8 mouse cellular contexts compared by ENCODE assay signal in genomic region chr17:14279177-14279965, GRCm38 (mm10). TPM values are rescaled to one million over a fixed set of nuclear protein-coding genes. Genes with fewer than 3 reads are reported as not detected.
A peak's percentile ranks its signal among the peaks of the same experiment; 100 is the strongest.
DNase-seq lines count a peak whose midpoint lies in the region; ATAC-seq and TF ChIP-seq lines count a peak whose summit lies in the region.

Gene Smoc2 (plus strand): TSS chr17:14279506.

- peak; percentile 47 for DNase-seq in ES-CJ7 (ENCODE audit: low read depth, low spot score)
- DNase-seq in adrenal gland, postnatal 10 days, result peak; percentile 46
- peak; percentile 53 for DNase-seq in gastrocnemius, adult 18-20 months (ENCODE audit: low spot score)
- peak; percentile 56 for DNase-seq in hindbrain, embryonic 11.5 days (ENCODE audit: low spot score)
- DNase-seq in liver, result peak; percentile 42
- no peak for DNase-seq in midbrain, postnatal 0 days (ENCODE audit: low spot score)
- no peak for DNase-seq in spleen, adult 12 weeks (ENCODE audit: low spot score)

- no peaks in the 10 kb centered on the region for H3K36me3 ChIP-seq in hindbrain, embryonic 11.5 days (ENCODE audit: control insufficient read depth, insufficient read depth, low read length)
- no peaks in the 10 kb centered on the region for H3K36me3 ChIP-seq in midbrain, postnatal 0 days (ENCODE audit: insufficient read depth, low read length)

- no peak within 1 kb of the TSS for H3K27ac ChIP-seq in hindbrain, embryonic 11.5 days (ENCODE audit: low read depth, low read length)
- no peak within 1 kb of the TSS for H3K27ac ChIP-seq in midbrain, postnatal 0 days (ENCODE audit: low read depth, low read length)

- H3K9ac ChIP-seq in hindbrain, embryonic 11.5 days (ENCODE audit: low read depth, low read length), result peak within 1 kb of the TSS; percentile 11; the same call in 1 of the 2 replicates
- peak within 1 kb of the TSS; percentile 34; the same call in 1 of the 2 replicates for H3K9ac ChIP-seq in midbrain, postnatal 0 days (replicated peaks; ENCODE audit: low read length, poor library complexity, severe bottlenecking)

- H3K4me2 ChIP-seq in hindbrain, embryonic 11.5 days (replicated peaks; ENCODE audit: low read depth, low read length), result peak within 1 kb of the TSS; percentile 93
- H3K4me2 ChIP-seq in midbrain, postnatal 0 days (ENCODE audit: low read depth, low read length, poor library complexity, severe bottlenecking), result peak within 1 kb of the TSS; percentile 96

- 1% methylated on average over 58 of the region's 61 CpGs for WGBS in hindbrain, embryonic 11.5 days
- WGBS in midbrain, postnatal 0 days, result 1% methylated on average over 52 of the region's 61 CpGs

- TF ChIP-seq CTCF in midbrain, postnatal 0 days (IDR thresholded peaks at IDR 0.05), result no peak

- ATAC-seq in hindbrain, embryonic 11.5 days (ENCODE audit: low FRiP score), result peak; percentile 54
- peak; percentile 44 for ATAC-seq in midbrain, postnatal 0 days (ENCODE audit: low FRiP score)
- no peak for ATAC-seq in monocyte, adult 5-6 weeks (replicated peaks; ENCODE audit: insufficient number of reproducible peaks, low FRiP score, low TSS enrichment, poor library complexity, severe bottlenecking)

- H3K27me3 ChIP-seq in hindbrain, embryonic 11.5 days (ENCODE audit: control insufficient read depth, insufficient read depth, low read length), result peaks cover 44% of the 10 kb centered on the region
- H3K27me3 ChIP-seq in midbrain, postnatal 0 days (ENCODE audit: insufficient read depth, low read length), result peaks cover 61% of the 10 kb centered on the region

- peak within 1 kb of the TSS; percentile 49 for H3K4me3 ChIP-seq in hindbrain, embryonic 11.5 days (ENCODE audit: low read depth, low read length)
- H3K4me3 ChIP-seq in midbrain, postnatal 0 days (ENCODE audit: low read depth, low read length), result peak within 1 kb of the TSS; percentile 49

- no peaks in the 10 kb centered on the region for H3K9me3 ChIP-seq in hindbrain, embryonic 11.5 days (ENCODE audit: control insufficient read depth, low read length)
- H3K9me3 ChIP-seq in midbrain, postnatal 0 days (ENCODE audit: low read length), result no peaks in the 10 kb centered on the region

- H3K4me1 ChIP-seq in hindbrain, embryonic 11.5 days (replicated peaks; ENCODE audit: control insufficient read depth, insufficient read depth, low read length), result peaks cover 12% of the 10 kb centered on the region
- H3K4me1 ChIP-seq in midbrain, postnatal 0 days (ENCODE audit: insufficient read depth, low read length), result peaks cover 9% of the 10 kb centered on the region; the same call in 1 of the 2 replicates

RNA-seq across cellular contexts. Expression of gene Smoc2, which starts in this region (rescaled TPM):
- total RNA-seq in adrenal gland, postnatal 10 days (2021), result 10 to 100 TPM; 31.8 to 39.5 TPM
- 10 to 100 TPM; 71.5 to 71.9 TPM for total RNA-seq in gastrocnemius, adult 18-20 months (2021)
- 14.5 and 19.4 TPM in 2 replicates for polyA plus RNA-seq in hindbrain, embryonic 11.5 days (2014; fragmentation: Nextera tagmentation; extraction: Ambion mirVana)
- total RNA-seq in midbrain, postnatal 0 days (2014; rRNA removed), result 4.5 and 5.3 TPM in 2 replicates
- polyA plus RNA-seq in midbrain, postnatal 0 days (2015; fragmentation: Nextera tagmentation; extraction: Ambion mirVana), result 5.2 TPM in 2 replicates
- total RNA-seq in monocyte, adult 5-6 weeks (2017), result 0.48 to 0.78 TPM in 2 of 3 replicates, not detected in the other

Comparison
In these comparisons a context has a peak if more than half of its experiments do, and no peak if none do; other contexts are left out.
1. DNase-seq: peak in ES-CJ7 (single experiment), adrenal gland, postnatal 10 days (single experiment), gastrocnemius, adult 18-20 months (single experiment), hindbrain, embryonic 11.5 days (single experiment) and liver (single experiment); none in midbrain, postnatal 0 days (single experiment) and spleen, adult 12 weeks (single experiment).